ENCODE assay signal across 16 mouse cellular contexts in the genomic region with DNA sequence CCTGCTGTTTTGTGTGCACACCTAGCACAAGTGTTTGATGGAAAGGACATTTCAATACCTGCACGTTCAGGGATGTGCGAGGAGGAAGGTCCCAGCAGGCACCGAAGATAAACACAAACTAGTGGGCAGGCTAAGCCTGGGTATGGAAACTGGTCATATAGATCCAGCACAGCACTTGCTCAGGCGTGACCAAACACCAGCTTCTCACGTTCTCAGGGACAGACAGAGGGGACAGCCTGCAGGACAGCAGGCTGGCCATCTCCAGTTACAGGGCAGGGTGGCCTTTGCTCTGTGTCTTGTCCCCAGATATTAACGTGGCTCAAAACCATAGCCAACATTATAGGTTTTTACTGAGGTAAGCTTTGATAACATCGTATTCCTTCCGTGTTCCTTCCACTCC.
"Had no signal": no experiment of that assay in that cellular context is flagged by ENCODE, and none has a peak within 500 bp of the region (broad histone marks: within the 10 kb centered on the region; RNA-seq: fewer than 3 reads in every experiment).

No protein-coding gene starts in this region.

- H3K4me1 ChIP-seq: neural tube, embryonic 13.5 days; neural tube, embryonic 15.5 days; stomach, embryonic 15.5 days had no signal

- H3K9me3 ChIP-seq: neural tube, embryonic 13.5 days; neural tube, embryonic 15.5 days; stomach, embryonic 15.5 days had no signal

- H3K4me3 ChIP-seq: neural tube, embryonic 13.5 days; neural tube, embryonic 15.5 days; stomach, embryonic 15.5 days had no signal

- H3K9ac ChIP-seq: neural tube, embryonic 13.5 days; neural tube, embryonic 15.5 days; stomach, embryonic 15.5 days had no signal

- H3K36me3 ChIP-seq: neural tube, embryonic 13.5 days; neural tube, embryonic 15.5 days; stomach, embryonic 15.5 days had no signal

- H3K27me3 ChIP-seq: neural tube, embryonic 13.5 days; neural tube, embryonic 15.5 days; stomach, embryonic 15.5 days had no signal

- H3K27ac ChIP-seq: neural tube, embryonic 13.5 days; neural tube, embryonic 15.5 days; stomach, embryonic 15.5 days; stomach, postnatal 0 days had no signal

- DNase-seq: retina, postnatal 1 day; right cerebral cortex, adult 18-20 months; right cerebral cortex, postnatal 14 days; right cerebral cortex, postnatal 25 days; right cerebral cortex, postnatal 4 days; spleen, adult 18-20 months; thymus, adult 18-20 months; thymus, adult 2 months; thymus, postnatal 14 days; thymus, postnatal 25 days; thymus, postnatal 36 days; thymus, postnatal 4 days had no signal

- H3K4me2 ChIP-seq: neural tube, embryonic 13.5 days; neural tube, embryonic 15.5 days; stomach, embryonic 15.5 days had no signal
